Mouse (Mus musculus): ENCODE data around the gene Ankrd49.

The Ankrd49 gene

GRCm38 (mm10) chr9:14740151-14740924, 44.3 kb downstream of the Ankrd49 start, which contains the start of gene Piwil4:
Gene Piwil4 (minus strand): TSS chr9:14740733.
- no peak for DNase-seq (ENCODE audit: low read depth)

DNA sequence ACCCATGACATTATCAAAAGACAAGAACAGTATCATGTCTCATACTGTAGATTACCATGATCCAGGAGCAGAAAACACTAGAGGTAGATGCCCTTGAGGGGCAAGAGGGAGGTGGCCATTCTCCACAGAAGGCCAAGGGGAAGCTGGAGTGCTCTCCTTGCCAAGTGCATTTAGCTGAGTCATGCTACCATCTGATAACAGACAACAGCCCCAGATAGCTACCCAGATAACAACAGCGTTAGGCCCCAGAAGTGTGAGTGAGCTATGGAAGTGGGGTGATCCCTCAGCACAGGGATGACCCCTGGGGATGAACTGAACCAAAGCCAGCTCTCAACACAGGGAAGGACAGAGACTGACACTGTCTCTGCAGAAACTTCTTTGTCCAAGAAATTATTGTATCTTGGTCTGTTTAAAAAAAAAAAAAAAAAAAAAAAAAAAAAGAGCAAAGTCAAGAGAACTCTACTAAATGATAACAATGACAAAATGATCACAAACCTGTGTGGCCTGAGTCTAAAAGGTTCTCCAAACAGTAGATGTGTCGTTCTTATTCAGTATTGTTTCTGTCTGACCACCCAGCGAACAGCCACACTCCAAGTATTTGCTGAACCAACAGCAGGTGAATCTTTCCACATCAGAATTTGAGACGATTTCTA, 45.0 kb downstream of the Ankrd49 start:
- DNase-seq (ENCODE audit: low read depth): no peak

- DNase-seq (ENCODE audit: low read depth): no peak
These were observed 53.6 kb downstream of the Ankrd49 start for GRCm38 (mm10) chr9:14730941-14731541.

Data from NIH3T3 (cell line).